Mouse (Mus musculus) ES-E14 (cell line): Measurements from ENCODE around the gene Mctp1.

ENCODE experiments used
- CHD2 ChIP-seq: IDR thresholded peaks from 2 replicates; pipeline ENCODE4 v1.6.1; 2014; ENCODE audit warnings: mild to moderate bottlenecking, low read depth, low read length, inconsistent platforms
- ZC3H11A ChIP-seq: IDR thresholded peaks from 2 replicates; pipeline ENCODE4 v1.6.1; 2012; ENCODE audit warnings: low read depth, mild to moderate bottlenecking, inconsistent platforms, low read length, borderline replicate concordance

DNA sequence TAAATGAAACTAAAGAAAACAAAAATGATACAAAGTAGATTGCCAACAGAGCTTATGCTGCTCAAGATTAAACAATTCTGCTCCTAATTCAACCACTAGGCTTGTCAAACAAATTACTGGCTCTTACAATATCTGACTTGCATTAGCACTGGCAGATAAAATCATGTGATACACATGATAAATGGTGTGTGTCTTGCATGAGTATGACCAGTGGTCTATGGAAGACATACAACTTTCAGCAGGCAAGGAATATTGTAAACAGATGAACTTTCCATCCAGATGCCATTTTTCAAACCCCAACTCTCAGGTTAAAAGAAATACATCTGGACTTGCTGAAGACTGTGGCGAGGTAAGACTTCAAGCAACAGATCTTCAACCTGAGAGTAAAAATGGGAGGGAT, 619.3 kb downstream of the Mctp1 start:
- TF ChIP-seq CHD2 (no peak), ZC3H11A (no peak)
